Mouse (Mus musculus) lung, embryonic 14.5 days (tissue): ENCODE data around the gene Gjd2. TPM values are rescaled to one million over a fixed set of nuclear protein-coding genes. Genes with fewer than 3 reads are reported as not detected.
A peak's percentile ranks its signal among the peaks of the same experiment; 100 is the strongest.

Experiments
- ATAC-seq: fragments of 200-750 bp; cut with Nextera tagmentation; 2 replicates; pipeline ENCODE4 v1.8.0; 2017; ENCODE audit warnings: mild to moderate bottlenecking, moderate TSS enrichment, moderate library complexity; ENCODE audit not compliant: insufficient read depth
- DNase-seq: peaks from one replicate; pipeline ENCODE4 v3.0.0-alpha.2; 2015
- H3K27ac ChIP-seq: fragments of 300-500 bp; sonication (generic); 2 replicates; pipeline ENCODE4 v1.5.1; 2014; ENCODE audit warnings: low read depth, mild to moderate bottlenecking, moderate library complexity
- H3K27me3 ChIP-seq: fragments of 300-500 bp; sonication (generic); 2 replicates; pipeline ENCODE4 v1.6.1; 2014; ENCODE audit warnings: low read length, control low read depth; ENCODE audit not compliant: insufficient read depth
- H3K36me3 ChIP-seq: fragments of 300-500 bp; sonication (generic); 2 replicates; pipeline ENCODE4 v1.6.1; 2014; ENCODE audit warnings: control low read depth; ENCODE audit not compliant: insufficient read depth
- H3K4me1 ChIP-seq: fragments of 300-500 bp; sonication (generic); 2 replicates; pipeline ENCODE4 v1.6.1; 2014; ENCODE audit warnings: antibody characterized with exemption, control low read depth; ENCODE audit not compliant: insufficient read depth
- H3K4me2 ChIP-seq: fragments of 300-500 bp; sonication (generic); 2 replicates; pipeline ENCODE4 v1.6.1; 2014; ENCODE audit warnings: mild to moderate bottlenecking
- H3K4me3 ChIP-seq: fragments of 300-500 bp; sonication (generic); 2 replicates; pipeline ENCODE4 v1.5.1; 2014; ENCODE audit warnings: low read depth, low read length
- H3K9ac ChIP-seq: fragments of 300-500 bp; sonication (generic); 2 replicates; pipeline ENCODE4 v1.6.1; 2014
- H3K9me3 ChIP-seq: fragments of 300-500 bp; sonication (generic); 2 replicates; pipeline ENCODE4 v1.6.1; 2016; ENCODE audit warnings: low read depth, low read length, control low read depth
- CTCF ChIP-seq: IDR thresholded peaks from 2 replicates; pipeline ENCODE4 v1.5.1; 2016; ENCODE audit warnings: antibody characterized with exemption, low read depth
- WGBS: fragments of 180-500 bp; shearing (Covaris S2); extraction: QIAGEN DNeasy Blood & Tissue Kit; methylation state at CpG from one replicate; pipeline ENCODE4 v1.1.7; 2014; 5-methylcytosine and 5-hydroxymethylcytosine counted together
- polyA plus RNA-seq: library from polyadenylated mRNA; unstranded; fragments of >200 nt; fragmentation: Nextera tagmentation; extraction: Ambion mirVana; gene quantifications from 2 replicates; pipeline ENCODE4 v1.2.1, GENCODE M21; 2014

Gene Gjd2
- polyA plus RNA-seq, 1 experiment from 2014 or later: not detected

- Histone ChIP-seq H3K9me3 (no peaks in the 10 kb centered on the region), H3K4me3 (peak within 1 kb of the TSS; percentile 22), H3K4me1 (peaks cover 6% of the 10 kb centered on the region; the same call in 1 of the 2 replicates), H3K27me3 (no peaks in the 10 kb centered on the region), H3K4me2 (peak within 1 kb of the TSS; percentile 57), H3K36me3 (no peaks in the 10 kb centered on the region), H3K9ac (peak within 1 kb of the TSS; percentile 14), H3K27ac (peak within 1 kb of the TSS; percentile 12; the same call in 1 of the 2 replicates)
- TF ChIP-seq CTCF: no peak
- 20% methylated on average over 14 of the region's 14 CpGs for WGBS
- peak; percentile 86 for ATAC-seq
- peak; percentile 81 for DNase-seq
Measured at GRCm38 (mm10) chr2:114052696-114053598, 39.5 kb upstream of the Gjd2 start, which contains the start of gene Actc1. Gene Actc1, minus strand, starts transcription at chr2:114053548.

DNA sequence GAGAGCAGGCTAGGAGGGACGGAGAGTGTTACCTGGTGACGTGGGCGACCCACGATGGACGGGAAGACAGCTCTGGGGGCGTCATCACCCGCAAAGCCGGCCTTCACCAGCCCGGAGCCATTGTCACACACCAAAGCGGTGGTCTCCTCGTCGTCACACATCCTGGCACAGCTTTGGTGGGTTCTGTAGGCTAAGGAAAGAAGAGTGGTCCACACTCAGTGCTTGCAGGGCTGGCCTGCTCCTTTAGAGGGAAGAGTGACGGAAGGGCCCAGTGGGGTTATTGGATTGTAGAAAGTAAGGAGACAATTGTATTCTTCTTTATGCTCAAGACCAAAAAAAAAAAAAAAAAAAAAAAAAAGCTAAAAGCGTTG lies 38.4 kb upstream of the Gjd2 start:
- Histone ChIP-seq H3K9me3 (no peaks in the 10 kb centered on the region), H3K36me3 (no peaks in the 10 kb centered on the region), H3K9ac (no peak overlapping the region), H3K4me2 (peak overlapping the region; percentile 57), H3K4me3 (peak overlapping the region; percentile 22; the same call in 1 of the 2 replicates), H3K4me1 (no peaks in the 10 kb centered on the region), H3K27ac (peak overlapping the region; percentile 56; the same call in 1 of the 2 replicates), H3K27me3 (no peaks in the 10 kb centered on the region)
- 81% methylated on average over 14 of the region's 14 CpGs for WGBS
- TF ChIP-seq CTCF: no peak
- DNase-seq: no peak
- ATAC-seq: no peak

DNA sequence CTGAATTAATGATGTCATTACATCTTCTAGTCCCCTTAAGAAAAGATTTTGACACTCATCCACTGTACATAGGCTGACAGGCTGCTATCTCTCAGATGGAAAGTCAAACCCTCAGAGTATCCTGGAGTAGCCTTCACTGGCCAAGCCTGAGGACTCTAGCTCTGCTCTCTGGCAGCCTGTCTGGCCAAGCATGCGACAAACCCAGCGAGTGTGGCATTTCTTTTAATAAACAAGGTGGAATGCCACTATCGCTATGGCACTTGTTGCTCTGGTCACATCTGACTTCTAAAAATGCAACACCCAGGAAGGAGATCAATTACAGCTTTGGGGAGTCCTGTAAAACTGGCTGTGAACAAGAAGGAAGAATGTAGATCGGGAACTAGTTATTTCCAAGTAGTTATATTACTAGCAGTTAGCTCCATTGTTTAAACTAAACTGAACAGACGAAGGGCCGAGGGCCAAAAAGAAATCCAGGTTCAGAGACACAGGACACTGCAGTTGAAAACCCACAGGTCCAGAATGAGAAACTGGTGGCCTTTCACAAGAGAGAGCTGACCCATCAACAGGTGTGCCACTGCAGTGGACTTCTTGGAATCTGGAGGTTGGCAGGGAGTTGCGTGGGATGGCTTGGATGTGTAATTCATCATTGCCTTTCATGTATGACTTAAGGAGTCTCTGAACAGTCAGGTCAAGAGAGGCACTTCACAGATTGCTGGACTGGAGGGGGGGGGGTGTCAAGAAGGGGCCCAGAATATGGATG lies 37.9 kb upstream of the Gjd2 start:
- Histone ChIP-seq H3K4me1 (no peaks in the 10 kb centered on the region), H3K27me3 (no peaks in the 10 kb centered on the region), H3K27ac (peak overlapping the region; percentile 56; the same call in 1 of the 2 replicates), H3K4me2 (peak overlapping the region; percentile 12; the same call in 1 of the 2 replicates), H3K4me3 (peak overlapping the region; percentile 14; the same call in 1 of the 2 replicates), H3K9ac (no peak overlapping the region; the same call in 1 of the 2 replicates), H3K9me3 (no peaks in the 10 kb centered on the region), H3K36me3 (no peaks in the 10 kb centered on the region)
- DNase-seq (no peak), ATAC-seq (no peak)
- no peak for TF ChIP-seq CTCF
- WGBS: 82% methylated on average over 7 of the region's 7 CpGs

GRCm38 (mm10) chr2:114050150-114050549 lies 36.7 kb upstream of the Gjd2 start:
- Histone ChIP-seq H3K4me1 (no peaks in the 10 kb centered on the region), H3K9me3 (no peaks in the 10 kb centered on the region), H3K4me2 (no peak overlapping the region), H3K4me3 (peak overlapping the region; percentile 4; the same call in 1 of the 2 replicates), H3K27ac (no peak overlapping the region), H3K9ac (no peak overlapping the region), H3K36me3 (no peaks in the 10 kb centered on the region), H3K27me3 (no peaks in the 10 kb centered on the region)
- no peak for TF ChIP-seq CTCF
- DNase-seq: no peak
- ATAC-seq: no peak
- WGBS: 88% methylated on average over 7 of the region's 7 CpGs

- no peaks in the 10 kb centered on the region for H3K4me1 ChIP-seq
- H3K36me3 ChIP-seq: no peaks in the 10 kb centered on the region
- no peak for ATAC-seq
Measured at GRCm38 (mm10) chr2:114049372-114049771, 36.0 kb upstream of the Gjd2 start.

DNA sequence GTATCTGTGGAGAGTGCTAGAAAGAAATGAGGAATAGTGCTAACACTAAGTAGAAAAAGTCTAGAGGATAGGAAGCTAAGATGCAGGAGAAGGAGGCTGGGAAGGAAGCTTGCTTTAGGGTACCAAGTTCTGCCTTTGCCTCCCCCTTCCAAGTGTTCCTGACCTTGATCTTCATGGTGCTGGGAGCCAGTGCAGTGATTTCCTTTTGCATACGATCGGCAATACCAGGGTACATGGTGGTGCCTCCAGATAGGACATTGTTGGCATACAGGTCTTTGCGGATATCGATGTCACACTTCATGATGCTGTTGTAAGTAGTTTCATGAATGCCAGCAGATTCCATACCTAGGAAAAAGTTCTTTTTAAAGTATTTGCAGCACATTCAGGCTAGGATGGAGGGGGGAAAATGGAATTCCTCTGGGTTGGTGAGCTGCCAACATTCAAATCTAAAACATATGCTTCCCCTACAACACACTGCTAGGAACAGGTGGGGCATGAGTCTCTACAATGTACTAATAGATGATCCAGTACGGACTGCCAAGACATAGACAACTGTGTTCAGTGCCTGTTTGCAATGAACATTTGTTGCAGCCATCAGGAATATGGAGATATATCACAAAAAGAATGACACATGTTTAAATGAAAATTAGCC lies 34.7 kb upstream of the Gjd2 start:
- Histone ChIP-seq H3K4me3 (no peak overlapping the region), H3K4me1 (no peaks in the 10 kb centered on the region), H3K9ac (no peak overlapping the region), H3K27me3 (no peaks in the 10 kb centered on the region), H3K9me3 (no peaks in the 10 kb centered on the region), H3K27ac (no peak overlapping the region), H3K36me3 (no peaks in the 10 kb centered on the region), H3K4me2 (no peak overlapping the region)
- no peak for DNase-seq
- no peak for TF ChIP-seq CTCF
- no peak for ATAC-seq
- 74% methylated on average over 5 of the region's 5 CpGs for WGBS

More at GRCm38 (mm10) chr2:114049372-114049771, 36.0 kb upstream of the Gjd2 start:
- Histone ChIP-seq H3K27ac (no peak overlapping the region), H3K27me3 (no peaks in the 10 kb centered on the region), H3K9ac (no peak overlapping the region), H3K9me3 (no peaks in the 10 kb centered on the region), H3K4me2 (no peak overlapping the region), H3K4me3 (no peak overlapping the region)
- DNase-seq: no peak
- no peak for TF ChIP-seq CTCF
- 89% methylated on average over 7 of the region's 7 CpGs for WGBS
